Mouse (Mus musculus): ENCODE data around the gene Prim2. TPM values are rescaled to one million over a fixed set of nuclear protein-coding genes. Genes with fewer than 3 reads are reported as not detected.

Prim2 gene
- polyA plus RNA-seq, 1 experiment from 2014 or later, result 41.9 TPM

- H3K9ac ChIP-seq (ENCODE audit: low read length), result no peak overlapping the region
- WGBS, result 96% methylated on average over 6 of the region's 6 CpGs
- H3K27ac ChIP-seq (ENCODE audit: low read depth, low read length), result no peak overlapping the region
- no peaks in the 10 kb centered on the region for H3K36me3 ChIP-seq (ENCODE audit: control insufficient read depth, insufficient read depth, low read length)
- DNase-seq (ENCODE audit: low spot score) (no peak), ATAC-seq (ENCODE audit: insufficient read depth, low FRiP score, low TSS enrichment) (no peak)
- no peak overlapping the region for H3K4me3 ChIP-seq (ENCODE audit: low read depth, low read length)
- H3K27me3 ChIP-seq (ENCODE audit: control insufficient read depth, insufficient read depth, low read length), result no peaks in the 10 kb centered on the region
- no peaks in the 10 kb centered on the region for H3K9me3 ChIP-seq (ENCODE audit: control insufficient read depth, low read length)
- no peaks in the 10 kb centered on the region for H3K4me1 ChIP-seq (ENCODE audit: control insufficient read depth, insufficient read depth, low read length)
- no peak overlapping the region for H3K4me2 ChIP-seq (ENCODE audit: low read depth)
Observed at GRCm38 (mm10) chr1:33454251-33454650, 215.3 kb downstream of the Prim2 start.

GRCm38 (mm10) chr1:33453299-33453698, 216.3 kb downstream of the Prim2 start:
- Histone ChIP-seq H3K36me3 (ENCODE audit: control insufficient read depth, insufficient read depth, low read length) (no peaks in the 10 kb centered on the region), H3K4me2 (ENCODE audit: low read depth) (no peak overlapping the region), H3K9me3 (ENCODE audit: control insufficient read depth, low read length) (no peaks in the 10 kb centered on the region), H3K27me3 (ENCODE audit: control insufficient read depth, insufficient read depth, low read length) (no peaks in the 10 kb centered on the region), H3K4me1 (ENCODE audit: control insufficient read depth, insufficient read depth, low read length) (no peaks in the 10 kb centered on the region), H3K27ac (ENCODE audit: low read depth, low read length) (no peak overlapping the region), H3K9ac (ENCODE audit: low read length) (no peak overlapping the region), H3K4me3 (ENCODE audit: low read depth, low read length) (no peak overlapping the region)
- WGBS, result 90% methylated on average over 9 of the region's 9 CpGs
- no peak for DNase-seq (ENCODE audit: low spot score)
- no peak for ATAC-seq (ENCODE audit: insufficient read depth, low FRiP score, low TSS enrichment)

- Histone ChIP-seq H3K9me3 (ENCODE audit: control insufficient read depth, low read length) (no peaks in the 10 kb centered on the region), H3K4me3 (ENCODE audit: low read depth, low read length) (no peak overlapping the region), H3K27me3 (ENCODE audit: control insufficient read depth, insufficient read depth, low read length) (no peaks in the 10 kb centered on the region), H3K27ac (ENCODE audit: low read depth, low read length) (no peak overlapping the region), H3K9ac (ENCODE audit: low read length) (no peak overlapping the region), H3K4me1 (ENCODE audit: control insufficient read depth, insufficient read depth, low read length) (no peaks in the 10 kb centered on the region), H3K4me2 (ENCODE audit: low read depth) (no peak overlapping the region), H3K36me3 (ENCODE audit: control insufficient read depth, insufficient read depth, low read length) (no peaks in the 10 kb centered on the region)
- no peak for DNase-seq (ENCODE audit: low spot score)
- no peak for ATAC-seq (ENCODE audit: insufficient read depth, low FRiP score, low TSS enrichment)
- WGBS, result 66% methylated on average over 4 of the region's 4 CpGs
Observed at GRCm38 (mm10) chr1:33447179-33447578, 222.4 kb downstream of the Prim2 start.

DNA sequence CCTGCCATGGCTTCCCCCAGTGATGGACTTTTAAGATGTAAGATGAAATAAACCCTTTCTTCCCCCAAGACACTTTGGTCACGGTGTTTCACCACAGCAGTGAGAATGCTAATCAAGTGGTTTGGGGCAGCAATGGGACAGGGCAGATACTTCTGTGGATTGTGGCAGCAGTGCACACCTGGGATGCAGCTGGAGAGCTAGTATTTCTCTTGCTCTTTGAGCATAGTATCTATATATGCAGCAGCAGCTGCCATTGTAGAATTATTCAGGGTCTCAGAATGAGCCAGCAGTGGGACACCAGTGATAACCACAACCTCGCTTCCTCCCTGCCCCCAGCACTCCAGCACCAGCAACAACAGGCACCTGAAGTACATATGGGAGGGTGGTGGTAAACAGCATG, 233.4 kb downstream of the Prim2 start:
- H3K9ac ChIP-seq (ENCODE audit: low read length), result no peak overlapping the region
- H3K4me3 ChIP-seq (ENCODE audit: low read depth, low read length), result no peak overlapping the region
- WGBS, result 94% methylated on average over 2 of the region's 2 CpGs
- H3K9me3 ChIP-seq (ENCODE audit: control insufficient read depth, low read length), result no peaks in the 10 kb centered on the region
- no peak for DNase-seq (ENCODE audit: low spot score)
- no peak for ATAC-seq (ENCODE audit: insufficient read depth, low FRiP score, low TSS enrichment)
- H3K27me3 ChIP-seq (ENCODE audit: control insufficient read depth, insufficient read depth, low read length), result no peaks in the 10 kb centered on the region
- no peak overlapping the region for H3K27ac ChIP-seq (ENCODE audit: low read depth, low read length)
- no peaks in the 10 kb centered on the region for H3K4me1 ChIP-seq (ENCODE audit: control insufficient read depth, insufficient read depth, low read length)
- no peak overlapping the region for H3K4me2 ChIP-seq (ENCODE audit: low read depth)
- H3K36me3 ChIP-seq (ENCODE audit: control insufficient read depth, insufficient read depth, low read length), result no peaks in the 10 kb centered on the region

Other genes starting within 250 kb of the Prim2 start
- 26.2 and 27.5 TPM in 2 replicates for gene Rab23, start 50.1 kb upstream of the Prim2 start, polyA plus RNA-seq (2014; fragmentation: Nextera tagmentation; extraction: Ambion mirVana)
- 28.5 and 29.5 TPM in 2 replicates for gene Bag2, start 88.0 kb upstream of the Prim2 start, polyA plus RNA-seq (2014; fragmentation: Nextera tagmentation; extraction: Ambion mirVana)
- gene Zfp451, start 144.8 kb upstream of the Prim2 start, polyA plus RNA-seq (2014; fragmentation: Nextera tagmentation; extraction: Ambion mirVana), result 47.5 and 50.1 TPM in 2 replicates
- 2.1 and 2.8 TPM in 2 replicates for gene Bend6, start 238.0 kb upstream of the Prim2 start, polyA plus RNA-seq (2014; fragmentation: Nextera tagmentation; extraction: Ambion mirVana)
- gene Dst, start 238.4 kb upstream of the Prim2 start, polyA plus RNA-seq (2014; fragmentation: Nextera tagmentation; extraction: Ambion mirVana), result 42.2 and 46.2 TPM in 2 replicates

Measured in neural tube, embryonic 11.5 days (tissue).